Mouse (Mus musculus) embryo, embryonic 10.5 days (tissue): ENCODE measurements around the gene Rita1.

Experiments used
- DNase-seq: peaks from one replicate; pipeline ENCODE4 v3.0.0-alpha.2; 2015; ENCODE audit warnings: low spot score

Gene Rita1

DNA sequence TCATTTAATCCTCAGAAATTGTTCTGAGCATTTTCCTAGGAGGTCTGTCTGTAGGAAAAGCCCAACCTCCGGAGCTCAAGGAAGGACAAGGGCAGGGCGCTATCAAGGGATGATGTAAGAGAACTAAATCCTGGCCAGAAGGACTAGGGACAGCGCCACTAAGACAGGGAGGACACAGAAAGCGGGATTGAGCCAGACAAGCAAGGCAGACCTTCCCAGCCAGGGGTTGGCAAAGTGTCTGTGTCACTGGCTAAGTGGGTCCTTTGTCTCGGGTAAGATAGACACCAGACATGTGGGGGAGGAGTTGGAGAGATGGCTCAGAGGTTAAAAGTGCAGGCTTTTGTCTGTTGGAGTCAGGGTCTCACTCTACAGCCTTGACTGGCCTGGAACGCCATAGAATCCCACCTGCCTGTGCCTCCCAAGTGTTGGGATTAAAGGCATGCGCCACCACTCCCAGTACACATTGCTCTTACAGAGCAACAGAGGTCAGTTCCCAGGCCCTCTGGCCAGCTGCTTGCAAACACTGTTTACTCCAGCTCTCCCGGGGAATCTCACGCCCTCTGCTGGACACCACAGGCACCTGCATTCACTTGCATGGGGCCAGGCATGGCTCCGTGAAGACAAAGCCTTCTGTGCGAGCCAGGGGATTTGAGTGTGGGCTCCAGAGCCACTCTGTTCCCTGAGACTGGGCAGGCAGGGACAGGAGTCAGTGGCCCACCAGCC, 11.3 kb downstream of the Rita1 start:
- DNase-seq, result peak; percentile 67

DNA sequence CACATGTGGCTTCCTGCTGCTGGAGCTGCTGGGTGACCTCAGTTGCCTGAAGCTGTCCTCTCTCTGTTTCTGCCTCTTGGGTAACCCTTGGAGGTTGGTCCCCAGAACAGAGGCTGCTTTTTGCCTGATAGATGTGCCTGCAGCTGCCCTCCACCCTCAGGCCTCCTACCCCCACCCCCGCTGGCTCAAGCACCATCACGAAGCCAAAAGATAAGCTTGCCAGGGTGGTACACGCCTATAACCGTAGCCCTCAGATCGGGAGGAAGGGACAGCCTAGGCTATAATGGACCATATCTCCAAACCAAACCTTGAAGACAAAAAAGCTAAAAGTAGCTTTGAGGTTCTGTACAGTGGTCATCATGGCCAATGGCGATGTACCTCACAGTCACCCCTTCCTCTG, 12.8 kb downstream of the Rita1 start:
- DNase-seq, result no peak

DNA sequence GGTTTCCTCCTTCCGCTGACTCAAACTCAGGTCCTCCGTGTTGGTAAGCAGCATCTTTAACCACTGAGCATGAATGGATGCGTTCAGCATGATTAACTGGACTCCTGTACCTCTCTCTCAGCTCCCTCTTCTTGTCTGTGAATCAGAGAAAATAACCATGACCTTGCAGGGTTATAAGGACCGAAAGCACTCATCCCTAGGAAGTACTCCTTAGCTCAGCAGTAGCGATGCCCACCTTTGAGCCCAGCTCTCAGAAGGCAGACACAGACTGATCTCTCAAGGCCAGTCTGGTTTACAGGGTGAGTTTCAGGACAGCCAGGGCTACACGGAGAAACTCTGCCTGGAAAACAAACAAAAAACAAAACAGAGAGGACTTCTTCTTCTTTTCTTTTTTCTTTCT, 17.9 kb downstream of the Rita1 start:
- no peak for DNase-seq

DNA sequence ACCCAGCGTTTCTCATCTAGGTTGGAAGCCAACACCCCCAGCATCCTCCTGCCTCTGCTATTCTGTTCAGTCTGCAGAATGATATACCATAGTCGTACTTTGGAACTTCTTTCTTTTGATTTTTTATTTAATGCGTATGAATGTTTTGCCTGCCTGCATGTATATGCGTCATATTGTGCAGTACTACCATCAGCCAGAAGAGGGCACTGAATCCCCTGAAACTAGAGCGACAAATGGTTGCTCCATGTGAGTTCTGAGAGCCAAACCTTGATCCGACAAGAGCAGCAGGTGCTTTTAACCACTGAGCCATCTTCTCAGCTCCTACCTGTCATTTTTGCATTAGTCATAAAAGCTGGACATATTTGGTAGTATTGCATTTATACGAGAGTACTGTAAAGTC, 20.2 kb downstream of the Rita1 start:
- peak; percentile 46 for DNase-seq

DNA sequence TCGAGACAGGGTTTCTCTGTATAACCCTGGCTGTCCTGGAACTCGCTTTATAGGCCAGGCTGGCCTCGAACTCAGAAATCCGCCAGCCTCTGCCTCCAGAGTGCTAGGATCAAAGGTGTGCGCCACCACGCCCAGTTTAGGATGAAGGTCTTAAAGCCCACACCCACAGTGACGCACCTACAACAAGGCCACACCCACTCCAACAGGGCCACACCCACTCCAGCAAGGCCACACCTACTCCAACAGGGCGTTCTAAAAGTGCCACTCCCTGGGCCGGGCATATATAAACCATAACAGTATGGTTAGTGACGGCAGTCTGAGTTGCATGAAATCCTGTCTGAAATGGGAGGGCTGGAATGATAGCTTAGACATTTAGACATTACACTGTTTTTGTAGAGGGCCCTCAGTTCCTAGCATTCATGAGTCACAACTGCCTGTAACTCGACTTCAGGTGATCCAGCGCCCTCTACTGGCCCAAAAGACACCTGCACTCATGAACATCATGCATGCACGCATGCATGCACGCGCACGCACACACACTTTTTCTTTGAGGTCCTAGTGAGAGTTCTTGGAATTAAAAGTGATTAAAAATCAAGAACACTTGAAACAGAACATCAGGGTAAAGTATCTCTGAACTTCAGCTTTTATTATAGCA, 21.9 kb downstream of the Rita1 start:
- DNase-seq, result no peak

DNA sequence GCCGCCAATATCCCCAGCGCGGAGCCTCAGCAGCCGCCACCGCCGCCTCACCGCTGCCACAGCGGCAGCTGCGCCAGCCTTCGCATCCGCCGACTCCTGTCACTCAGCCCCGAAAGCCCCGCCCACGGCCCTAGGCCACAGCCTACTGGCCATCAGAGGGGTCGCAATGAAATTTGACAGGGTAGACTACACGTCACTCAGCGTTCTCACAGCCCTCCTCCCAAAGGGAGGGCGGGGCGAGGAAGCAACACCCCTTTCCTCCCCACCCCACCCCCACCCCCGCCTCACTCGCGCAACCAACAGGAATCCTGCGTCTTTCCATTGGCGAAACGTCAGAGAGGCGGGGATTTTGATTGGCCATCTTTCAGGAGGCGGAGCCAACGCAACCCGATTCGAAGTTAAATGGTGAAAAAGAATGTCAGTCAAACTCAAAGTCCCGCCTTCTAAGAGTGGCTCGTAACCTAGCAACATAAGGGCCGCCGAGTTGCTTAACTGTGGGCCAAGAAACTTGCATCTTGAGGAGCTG, 23.8 kb downstream of the Rita1 start, which contains the start of the genes Tpcn1 and Iqcd:
Gene Tpcn1, minus strand, starts transcription at position 105 of the 526 bp plus-strand sequence.
Gene Iqcd, plus strand, starts transcription at position 448 of the 526 bp plus-strand sequence.
- peak; percentile 100 for DNase-seq

DNA sequence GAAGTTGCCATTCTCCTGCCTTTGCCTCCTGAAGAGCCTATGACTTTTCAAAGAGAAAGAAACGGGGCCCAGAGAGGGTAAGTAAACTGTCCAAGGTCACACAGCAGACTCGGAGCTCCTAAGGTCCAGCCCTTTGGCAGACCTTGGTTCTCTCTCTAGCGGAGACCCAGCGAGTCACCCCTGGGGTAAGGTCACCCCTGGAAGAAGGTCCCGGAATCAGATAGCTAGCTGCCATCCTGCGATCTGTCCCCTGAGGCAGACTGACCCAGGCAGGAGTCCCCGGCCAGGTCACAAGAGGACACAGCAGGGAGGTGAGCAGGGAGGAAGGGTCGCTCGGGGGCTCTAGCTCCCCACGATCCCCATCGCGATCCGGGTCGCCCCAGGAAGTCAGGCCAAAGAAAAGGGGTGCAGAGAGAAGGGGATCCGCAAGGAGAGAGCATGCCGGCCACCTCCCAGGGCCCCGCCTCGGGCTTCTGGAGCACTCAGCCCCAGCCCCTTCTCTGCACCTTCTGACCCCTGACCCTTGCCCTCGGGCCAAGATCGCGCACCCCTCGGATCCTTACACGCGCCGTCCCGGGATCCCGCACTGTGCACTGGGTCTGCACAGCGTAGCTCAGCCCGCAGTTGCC, 24.3 kb downstream of the Rita1 start:
- no peak for DNase-seq

DNA sequence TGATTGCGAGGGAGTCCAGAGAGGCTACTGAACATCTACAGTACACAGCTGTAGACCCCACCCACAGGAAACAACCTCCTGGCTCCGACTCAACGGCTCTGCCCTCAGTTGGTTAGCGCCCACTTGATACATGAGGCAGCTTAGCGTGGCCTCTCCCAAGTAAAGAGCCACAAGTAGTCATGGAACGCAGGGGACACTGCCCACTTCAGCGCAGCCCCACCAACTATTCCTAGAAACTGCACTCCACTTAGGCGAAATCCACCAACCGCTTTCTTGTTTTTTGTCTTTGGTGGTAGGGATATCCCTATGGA, 24.8 kb downstream of the Rita1 start:
- no peak for DNase-seq

DNA sequence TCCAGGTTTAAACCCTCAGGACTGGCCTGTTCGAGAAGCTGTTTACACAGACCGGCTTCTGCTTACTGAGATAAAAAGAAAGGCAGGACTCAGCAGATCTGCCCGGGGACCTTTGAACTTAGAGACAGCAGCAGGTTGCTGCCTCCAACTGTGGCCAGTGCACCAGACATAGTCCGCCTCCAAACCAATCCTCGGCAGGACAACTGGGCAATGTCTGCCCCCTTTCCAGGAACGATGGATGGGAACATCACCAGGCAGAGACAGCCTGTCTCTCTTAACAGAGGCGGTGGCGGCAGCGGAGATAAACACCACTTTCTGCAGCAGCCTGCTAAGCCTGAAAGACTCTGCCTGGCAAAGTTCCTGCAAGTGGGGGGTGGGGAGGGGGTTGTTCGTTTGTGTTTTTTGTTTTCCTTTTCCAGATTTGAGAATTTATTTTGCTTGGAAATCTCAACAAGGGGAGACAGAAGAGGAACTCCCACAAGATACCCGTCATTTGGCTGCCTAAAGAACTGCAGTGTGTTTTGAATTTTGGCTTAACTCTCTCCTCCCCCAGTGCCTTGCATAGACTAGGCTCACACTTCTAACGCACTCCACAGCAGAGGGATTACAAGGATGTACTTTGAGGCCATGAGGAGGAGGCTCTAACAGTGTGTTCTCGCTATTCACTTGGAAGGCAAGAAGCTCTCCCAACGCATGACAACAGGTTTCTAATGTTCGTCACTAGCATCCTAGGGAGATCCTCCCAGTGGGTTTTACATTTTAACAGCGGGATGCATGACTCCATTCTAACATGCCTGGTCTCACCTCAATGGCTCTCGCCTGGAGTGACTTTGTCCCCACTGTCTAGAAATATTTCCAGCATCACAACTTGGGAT, 25.4 kb downstream of the Rita1 start:
- DNase-seq, result peak; percentile 40

DNA sequence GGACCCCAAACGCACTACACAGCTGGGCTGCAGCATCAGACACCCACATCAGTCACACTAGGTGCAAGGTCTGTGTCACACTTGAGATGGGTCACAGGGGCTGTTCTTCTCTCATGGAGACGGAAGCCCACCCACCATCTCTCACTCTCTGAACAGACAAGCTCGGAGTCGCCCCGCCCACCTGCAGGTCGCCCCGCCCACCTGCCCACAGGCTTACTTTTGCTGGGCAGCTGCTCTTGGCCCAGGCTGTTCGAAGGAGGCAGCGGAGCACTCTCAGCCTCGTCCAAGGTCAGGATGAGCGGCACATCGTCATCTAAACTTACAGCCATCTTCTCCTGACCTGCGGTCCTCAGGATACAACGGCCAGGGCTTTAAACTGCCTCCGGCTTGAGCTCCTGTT, 27.4 kb downstream of the Rita1 start:
- DNase-seq, result no peak

DNA sequence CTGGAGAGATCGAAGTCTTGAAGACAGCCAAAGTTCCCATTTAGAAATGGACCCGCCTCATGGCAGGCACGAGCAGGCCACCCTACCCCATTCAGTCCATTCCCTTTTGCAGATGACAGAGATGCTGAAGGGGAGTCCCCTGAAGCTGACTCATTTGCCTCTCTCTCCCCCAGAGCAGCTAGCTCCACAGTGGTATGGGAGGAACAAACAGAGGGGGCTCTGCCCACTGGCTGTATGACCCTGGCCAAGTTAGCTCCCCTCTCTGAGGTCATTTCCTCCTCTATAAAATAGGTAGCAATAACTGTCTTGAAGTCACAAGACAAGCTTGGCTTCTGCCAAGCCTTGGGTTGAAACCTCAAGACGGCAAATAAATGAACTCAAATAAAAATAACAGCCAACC, 28.9 kb downstream of the Rita1 start:
- DNase-seq, result no peak

DNA sequence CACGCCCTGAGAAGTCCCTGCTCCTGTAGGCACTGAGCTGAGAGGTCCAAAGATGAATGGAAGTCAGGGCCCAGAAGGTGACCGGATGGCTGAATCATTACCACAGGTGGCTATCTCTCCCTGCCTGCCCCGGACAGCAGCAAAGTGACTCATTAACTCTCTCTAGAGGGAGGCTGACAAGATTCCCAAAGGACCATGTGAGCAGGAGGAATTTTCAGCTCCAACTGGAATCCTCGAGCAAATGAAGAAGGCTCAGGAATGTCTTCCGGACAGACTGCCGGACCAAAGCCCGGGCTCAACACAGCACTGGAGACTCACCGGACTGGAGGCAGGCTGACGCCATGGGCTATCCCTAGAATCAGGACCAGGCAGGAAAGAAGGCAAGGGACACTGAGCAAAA, 30.4 kb downstream of the Rita1 start:
- no peak for DNase-seq

DNA sequence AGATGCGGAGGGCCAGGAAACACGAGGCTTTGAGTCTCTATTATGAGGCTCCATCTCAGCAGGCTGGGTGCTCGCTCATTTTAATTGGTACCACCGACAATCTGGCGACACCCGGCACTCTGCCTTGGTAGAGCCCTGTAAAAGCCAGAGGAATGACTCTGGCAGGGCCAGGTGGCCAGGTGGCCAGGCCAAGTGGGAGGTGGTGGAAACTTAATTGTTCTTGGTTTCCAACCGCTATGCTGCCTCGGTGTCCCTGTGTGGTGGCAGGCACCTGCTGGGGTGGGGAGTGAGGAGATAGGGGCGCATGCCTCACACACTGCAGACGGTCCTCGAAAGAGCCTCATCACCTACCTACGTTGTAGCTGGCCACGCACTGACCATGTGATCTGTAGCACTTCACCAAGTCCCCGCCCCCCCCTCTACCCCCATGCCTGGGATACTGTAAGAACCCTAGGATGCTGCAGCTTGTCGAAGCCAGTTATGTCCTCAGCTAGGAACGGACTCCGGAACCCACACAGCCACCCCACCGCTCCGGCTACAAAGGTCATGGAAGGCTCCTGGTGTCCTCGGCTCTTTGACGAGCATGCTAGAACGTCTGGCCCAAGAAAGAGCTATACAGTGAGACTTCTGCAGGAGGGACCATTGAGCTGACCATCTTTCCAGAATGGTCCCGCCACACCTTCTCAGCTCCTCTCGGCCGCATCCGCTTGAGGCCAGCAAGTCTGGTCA, 32.3 kb downstream of the Rita1 start:
- DNase-seq, result no peak

DNA sequence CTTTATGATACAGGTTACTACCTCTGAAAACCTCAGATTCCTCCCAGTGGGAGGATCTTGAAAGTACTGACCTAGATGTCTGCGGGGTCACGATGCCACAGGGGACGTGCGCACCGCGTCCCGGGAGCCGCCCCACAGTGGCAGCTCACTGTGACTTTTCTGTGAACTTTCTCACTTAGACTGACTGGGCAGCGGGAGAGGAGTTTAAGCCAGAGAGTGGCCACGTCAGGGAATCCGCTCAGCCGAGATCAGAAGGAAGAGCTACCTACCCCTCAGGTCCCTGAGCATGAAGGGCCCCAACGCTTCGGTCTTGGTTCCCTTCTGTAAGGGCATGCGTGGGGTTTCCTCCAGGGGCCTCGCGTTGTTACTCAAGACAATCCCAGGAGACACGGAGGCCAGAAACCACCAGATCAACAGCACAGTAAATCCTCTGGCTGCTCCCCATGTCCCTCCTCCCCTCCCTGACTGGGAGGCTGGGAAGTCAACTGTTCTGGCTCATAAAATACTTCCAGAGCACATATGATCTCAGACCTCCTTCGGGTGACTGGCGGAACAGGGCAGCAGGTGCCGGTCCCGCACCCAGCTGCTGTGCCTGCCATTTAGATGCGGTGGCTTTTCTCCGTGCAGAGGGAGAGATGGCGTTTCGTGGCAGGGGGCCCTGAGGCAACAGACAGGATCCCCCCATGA, 33.0 kb downstream of the Rita1 start:
- DNase-seq, result peak; percentile 40

DNA sequence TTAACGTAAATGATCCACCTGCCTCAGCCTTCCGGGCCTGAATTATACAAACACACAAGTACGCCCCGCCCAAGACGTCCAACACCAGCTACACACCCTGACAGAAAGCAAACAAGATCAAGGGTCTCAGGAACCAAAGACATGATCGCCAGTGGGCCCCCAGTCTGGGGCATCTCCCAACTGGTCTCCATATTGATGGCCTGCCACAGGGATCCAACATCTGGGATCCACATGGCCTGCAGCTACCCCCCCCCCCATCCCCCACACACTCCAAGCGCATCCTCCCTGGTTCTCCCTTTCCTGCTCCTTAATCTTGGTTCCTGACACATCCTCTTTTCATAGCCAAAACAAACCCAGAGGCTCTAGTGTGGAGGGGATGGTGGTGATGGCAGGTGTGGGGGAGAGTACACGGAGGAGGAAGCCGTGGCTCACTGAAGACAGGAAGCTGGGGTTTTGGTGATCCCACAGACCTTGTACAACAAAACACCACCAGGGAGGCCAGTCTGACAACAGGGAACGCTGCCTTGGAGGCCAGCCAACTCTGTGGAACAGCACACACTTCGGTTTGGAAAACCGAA, 33.8 kb downstream of the Rita1 start:
- peak; percentile 57 for DNase-seq

DNA sequence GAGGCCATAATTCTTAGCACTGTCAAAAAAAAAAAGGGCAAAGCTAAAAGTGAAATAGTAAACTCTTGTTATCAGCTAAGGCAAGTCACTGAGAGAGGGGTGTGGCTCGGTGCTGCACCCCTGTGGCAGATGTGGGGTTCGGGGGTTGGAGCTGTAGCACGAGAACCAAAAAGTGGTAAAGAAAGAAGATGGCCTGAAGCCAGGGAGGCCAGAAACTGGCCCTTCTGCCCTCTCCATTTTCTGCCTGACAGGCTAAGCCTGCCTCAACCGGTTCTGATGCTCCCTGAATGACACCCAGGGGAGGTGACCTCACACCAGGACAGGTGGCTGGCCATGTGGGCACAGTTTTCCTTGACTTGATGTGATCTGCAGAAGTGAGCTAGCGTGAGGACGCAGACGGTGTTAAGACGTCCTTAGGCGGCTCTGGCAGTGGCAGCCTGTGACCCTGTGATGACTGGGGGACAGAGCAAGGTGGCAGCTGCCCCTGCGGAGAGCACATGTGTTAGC, 34.4 kb downstream of the Rita1 start:
- DNase-seq, result peak; percentile 48

DNA sequence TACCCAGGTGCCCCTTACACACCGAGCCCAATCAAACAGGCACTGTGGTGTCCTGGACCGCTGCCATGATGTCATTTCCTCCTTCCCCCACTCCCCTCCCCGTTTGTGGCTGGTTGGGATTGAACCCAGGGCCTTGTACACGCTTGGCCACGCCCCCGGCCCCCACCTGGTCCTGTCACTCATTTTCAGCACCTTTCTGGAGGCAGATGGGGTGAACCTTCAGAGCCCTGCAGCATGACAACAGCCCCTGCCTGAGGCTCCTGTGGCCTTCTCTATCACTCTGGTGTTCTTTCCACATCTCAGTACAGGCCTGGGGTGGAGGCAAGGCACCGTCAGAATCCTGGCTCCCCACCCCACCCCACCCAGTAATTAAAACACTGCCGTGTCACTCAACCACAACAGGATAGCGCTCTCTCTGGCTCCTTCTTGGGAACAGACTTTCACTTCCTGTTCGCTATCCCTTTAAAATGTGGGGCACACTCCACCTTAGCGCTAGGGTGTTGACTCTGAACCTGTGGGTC, 35.5 kb downstream of the Rita1 start:
- no peak for DNase-seq

DNA sequence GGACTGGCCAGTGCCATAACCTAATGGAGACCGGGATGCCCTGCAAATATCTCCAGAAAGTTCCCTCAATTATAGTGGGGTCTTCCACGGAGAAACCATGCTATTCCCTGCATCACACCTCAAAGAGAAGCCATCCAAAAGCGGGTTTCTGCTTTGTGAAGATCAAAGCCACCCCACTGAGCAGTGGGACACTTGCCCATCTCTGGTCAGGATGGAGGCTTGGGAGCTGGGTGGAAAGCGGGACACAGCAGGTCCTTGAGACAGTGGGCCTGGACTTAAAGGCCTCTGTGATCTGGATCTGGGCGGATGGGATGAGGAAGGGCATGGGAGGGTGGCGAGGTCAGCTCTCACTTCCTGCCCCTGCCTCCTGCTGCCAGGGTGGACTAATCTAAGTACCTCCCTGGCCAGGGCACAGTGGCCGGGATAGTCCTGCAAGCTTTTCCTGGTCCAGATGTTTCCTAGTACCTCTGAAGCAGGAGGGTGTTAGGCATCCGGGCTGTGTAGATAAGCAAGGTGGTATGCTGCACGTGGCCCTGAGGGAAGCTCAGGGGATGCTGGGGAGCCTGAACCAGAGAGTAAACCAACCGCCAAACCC, 37.8 kb downstream of the Rita1 start:
- DNase-seq, result no peak

DNA sequence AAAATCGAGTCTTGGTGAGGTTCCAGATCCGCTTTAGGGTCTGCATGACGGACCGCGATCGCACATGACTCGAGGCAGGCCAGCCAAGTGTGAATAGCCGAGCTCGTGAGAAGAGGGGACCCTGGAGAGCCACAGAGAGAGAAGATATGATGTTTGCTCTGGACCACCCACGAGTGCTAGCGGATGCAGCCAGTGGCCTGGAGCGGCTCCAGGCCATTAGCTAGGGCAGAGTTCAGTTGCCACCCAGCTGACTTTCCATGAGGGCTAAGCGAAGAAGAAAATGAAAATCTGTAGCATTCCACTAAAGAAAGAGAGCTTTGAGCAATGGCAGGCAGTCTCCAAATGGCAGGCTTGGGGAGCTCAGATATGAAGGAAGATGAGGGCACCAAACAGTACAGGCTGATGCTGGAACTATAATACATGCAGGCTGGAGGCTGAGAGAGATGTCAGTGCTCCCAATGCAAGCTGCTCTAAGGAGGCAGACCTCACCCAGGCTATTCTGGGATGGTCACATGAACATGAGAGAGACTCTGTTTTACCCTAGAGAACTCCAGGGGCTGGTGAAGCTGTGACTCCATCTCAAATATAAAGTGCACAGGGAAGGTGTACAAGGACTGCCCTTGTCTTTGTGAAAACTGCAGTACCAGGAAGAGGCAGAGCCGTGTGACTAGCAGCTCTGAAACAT, 41.2 kb downstream of the Rita1 start:
- peak; percentile 61 for DNase-seq
